30 mouse cellular contexts compared by ENCODE assay signal in the genomic region with DNA sequence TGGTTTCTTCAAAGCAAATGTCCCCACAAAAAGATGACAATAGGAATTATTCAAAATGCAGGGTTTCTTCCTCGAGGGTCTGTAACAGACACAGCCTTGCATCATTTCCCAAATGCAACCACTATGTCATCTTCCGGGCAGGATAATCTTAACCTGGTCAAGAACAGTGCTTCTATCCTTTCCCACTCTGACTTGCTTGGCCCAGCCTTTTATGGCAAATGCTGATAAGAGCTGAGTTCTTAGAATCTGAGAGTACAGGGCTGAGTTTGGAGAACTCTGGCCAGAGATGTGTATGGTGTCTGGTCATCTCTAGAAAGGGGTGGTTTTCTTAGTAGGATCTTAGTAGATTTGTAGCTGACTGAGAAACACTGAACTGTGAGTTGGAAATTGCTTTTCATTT. TPM values are rescaled to one million over a fixed set of nuclear protein-coding genes. Genes with fewer than 3 reads are reported as not detected.
DNase-seq lines count a peak whose midpoint lies in the region; ATAC-seq and TF ChIP-seq lines count a peak whose summit lies in the region.
"Had no signal": no experiment of that assay in that cellular context is flagged by ENCODE, and none has a peak within 500 bp of the region (broad histone marks: within the 10 kb centered on the region; RNA-seq: fewer than 3 reads in every experiment).

No protein-coding gene starts in this region.

- no peak overlapping the region for H3K27ac ChIP-seq in heart, embryonic 12.5 days (ENCODE audit: poor library complexity, severe bottlenecking)
- peak overlapping the region; percentile 95 for H3K27ac ChIP-seq in MEL (ENCODE audit: control insufficient read depth, low read depth, low read length)
- peak overlapping the region; percentile 88 for H3K27ac ChIP-seq in liver, postnatal 0 days (ENCODE audit: low read depth)
- H3K27ac ChIP-seq in hindbrain, embryonic 14.5 days, result no peak overlapping the region
- H3K27ac ChIP-seq: hindbrain, embryonic 12.5 days; kidney, postnatal 0 days; limb, embryonic 13.5 days had no signal

- TF ChIP-seq RAD21 in MEL (IDR thresholded peaks at IDR 0.05; ENCODE audit: low read depth, low read length), result no peak

- no peak overlapping the region for H3K4me3 ChIP-seq in heart, embryonic 12.5 days
- H3K4me3 ChIP-seq in MEL (ENCODE audit: control insufficient read depth in 1 of 2, insufficient read depth in 1 of 2, low read depth in 2 of 2, low read length in 2 of 2), result peak overlapping the region; percentile 44 to 68
- peak overlapping the region; percentile 13; the same call in 1 of the 2 replicates for H3K4me3 ChIP-seq in liver, postnatal 0 days (ENCODE audit: low read depth, low read length)
- no peak overlapping the region for H3K4me3 ChIP-seq in hindbrain, embryonic 14.5 days (replicated peaks; ENCODE audit: low read length)
- H3K4me3 ChIP-seq: erythroblast, embryonic 14.5 days; heart, embryonic 10.5 days; hindbrain, embryonic 12.5 days; limb, embryonic 13.5 days had no signal

- peak in 1 of 2 experiments; percentile 47; a peak in 1 of 4 replicates for TF ChIP-seq POLR2A in MEL (IDR thresholded peaks at IDR 0.05; ENCODE audit: control insufficient read depth in 1 of 2, insufficient read depth in 1 of 2, low read depth in 1 of 2, low read length in 2 of 2, poor library complexity in 1 of 2)

- ATAC-seq in heart, embryonic 12.5 days (ENCODE audit: insufficient number of reproducible peaks, low FRiP score), result peak; percentile 91
- peak; percentile 97 for ATAC-seq in liver, postnatal 0 days
- no peak for ATAC-seq in hindbrain, embryonic 14.5 days (ENCODE audit: low FRiP score)
- ATAC-seq: CD4-positive, CD25-positive, alpha-beta regulatory T cell, adult 4 months; forebrain, embryonic 14.5 days; midbrain, embryonic 16.5 days had no signal

- TF ChIP-seq CTCF in MEL (IDR thresholded peaks at IDR 0.05 in 2 of 3, conservative IDR thresholded peaks at IDR 0.05 in 1 of 3; ENCODE audit: control insufficient read depth in 1 of 3, insufficient read depth in 1 of 3, low read depth in 2 of 3, low read length in 3 of 3, poor library complexity in 1 of 3, severe bottlenecking in 1 of 3), result no peak
- TF ChIP-seq CTCF in liver, postnatal 0 days (IDR thresholded peaks at IDR 0.05; ENCODE audit: low read depth), result no peak

- H3K79me2 ChIP-seq in MEL (ENCODE audit: control insufficient read depth, insufficient read depth, low read length, poor library complexity), result no peaks in the 10 kb centered on the region

- H3K9ac ChIP-seq in heart, embryonic 12.5 days, result no peak overlapping the region
- peak overlapping the region; percentile 66 for H3K9ac ChIP-seq in MEL (ENCODE audit: control insufficient read depth, low read depth, low read length, poor library complexity, severe bottlenecking)
- H3K9ac ChIP-seq in liver, postnatal 0 days (replicated peaks), result no peak overlapping the region
- no peak overlapping the region for H3K9ac ChIP-seq in hindbrain, embryonic 14.5 days
- H3K9ac ChIP-seq: hindbrain, embryonic 12.5 days; limb, embryonic 13.5 days had no signal

- 43% methylated on average over 2 of the region's 2 CpGs for WGBS in heart, embryonic 12.5 days
- 45% methylated on average over 2 of the region's 2 CpGs for WGBS in liver, postnatal 0 days (ENCODE audit: insufficient replicate concordance)
- WGBS in hindbrain, embryonic 14.5 days, result 89% methylated on average over 2 of the region's 2 CpGs

- no peak overlapping the region for H3K4me2 ChIP-seq in heart, embryonic 12.5 days
- peak overlapping the region; percentile 56 for H3K4me2 ChIP-seq in liver, postnatal 0 days (ENCODE audit: low read depth, low read length)
- H3K4me2 ChIP-seq in hindbrain, embryonic 14.5 days (replicated peaks), result no peak overlapping the region
- H3K4me2 ChIP-seq: hindbrain, embryonic 12.5 days; limb, embryonic 13.5 days had no signal

- H3K9me3 ChIP-seq in heart, embryonic 12.5 days (replicated peaks), result no peaks in the 10 kb centered on the region
- no peaks in the 10 kb centered on the region for H3K9me3 ChIP-seq in MEL (replicated peaks; ENCODE audit: insufficient read depth, low read length)
- no peaks in the 10 kb centered on the region for H3K9me3 ChIP-seq in liver, postnatal 0 days (ENCODE audit: low read length)
- no peaks in the 10 kb centered on the region for H3K9me3 ChIP-seq in hindbrain, embryonic 14.5 days (ENCODE audit: control insufficient read depth, low read length)
- H3K9me3 ChIP-seq: heart, embryonic 10.5 days; hindbrain, embryonic 12.5 days; limb, embryonic 13.5 days had no signal

- H3K4me1 ChIP-seq in heart, embryonic 12.5 days (replicated peaks), result peaks cover 16% of the 10 kb centered on the region
- peaks cover 40 to 42% of the 10 kb centered on the region in 2 experiments for H3K4me1 ChIP-seq in MEL (ENCODE audit: control insufficient read depth in 1 of 2, insufficient read depth in 2 of 2, low read length in 2 of 2)
- peaks cover 18% of the 10 kb centered on the region for H3K4me1 ChIP-seq in liver, postnatal 0 days (ENCODE audit: insufficient read depth)
- H3K4me1 ChIP-seq in hindbrain, embryonic 14.5 days (replicated peaks; ENCODE audit: control insufficient read depth, insufficient read depth, low read length), result no peaks in the 10 kb centered on the region
- H3K4me1 ChIP-seq: hindbrain, embryonic 12.5 days had no signal

- no peaks in the 10 kb centered on the region for H3K36me3 ChIP-seq in heart, embryonic 12.5 days
- peaks cover 0 to 46% of the 10 kb centered on the region in 2 experiments; a peak in 2 of 4 replicates for H3K36me3 ChIP-seq in MEL (ENCODE audit: control insufficient read depth in 1 of 2, insufficient read depth in 2 of 2, low read length in 2 of 2)
- H3K36me3 ChIP-seq in liver, postnatal 0 days (replicated peaks; ENCODE audit: insufficient read depth, low read length), result no peaks in the 10 kb centered on the region
- H3K36me3 ChIP-seq in hindbrain, embryonic 14.5 days (replicated peaks; ENCODE audit: control insufficient read depth, insufficient read depth), result no peaks in the 10 kb centered on the region
- H3K36me3 ChIP-seq: heart, embryonic 10.5 days; hindbrain, embryonic 12.5 days; limb, embryonic 13.5 days had no signal

- TF ChIP-seq EP300 in MEL (IDR thresholded peaks at IDR 0.05; ENCODE audit: low read depth in 1 of 2, low read length in 2 of 2), result peak; percentile 79 to 92
- TF ChIP-seq EP300 in liver, postnatal 0 days (IDR thresholded peaks at IDR 0.05; ENCODE audit: low read depth), result peak; percentile 95

- no peaks in the 10 kb centered on the region for H3K27me3 ChIP-seq in heart, embryonic 12.5 days (replicated peaks)
- H3K27me3 ChIP-seq in MEL (ENCODE audit: control insufficient read depth in 1 of 2, insufficient read depth in 2 of 2, low read length in 2 of 2), result no peaks in the 10 kb centered on the region
- no peaks in the 10 kb centered on the region for H3K27me3 ChIP-seq in liver, postnatal 0 days (ENCODE audit: insufficient read depth, low read length)
- H3K27me3 ChIP-seq in hindbrain, embryonic 14.5 days (ENCODE audit: control insufficient read depth, insufficient read depth, low read length), result no peaks in the 10 kb centered on the region
- H3K27me3 ChIP-seq: hindbrain, embryonic 12.5 days; limb, embryonic 13.5 days had no signal

- DNase-seq in heart, adult 11 months, result no peak
- DNase-seq in MEL (ENCODE audit: low read depth, low spot score), result peak; percentile 85
- peak; percentile 67 for DNase-seq in liver
- no peak for DNase-seq in liver, postnatal 0 days
- DNase-seq in hindbrain, embryonic 14.5 days (ENCODE audit: low spot score), result no peak
- DNase-seq in MN1 (ENCODE audit: low spot score), result no peak
- DNase-seq in kidney, postnatal 10 days, result no peak
- DNase-seq: cerebellum, adult 9-11 months; gastrocnemius, postnatal 36 days; heart, postnatal 14 days; kidney, adult 18-20 months; layer of hippocampus, postnatal 36 days; right cerebral cortex, postnatal 25 days; thymus, postnatal 14 days had no signal

TF ChIP-seq in MEL, 35 proteins besides CTCF, POLR2A, EP300 and RAD21 (continues in another document):
- TF ChIP-seq USF1 (IDR thresholded peaks at IDR 0.05; ENCODE audit: low read depth, low read length) (no peak), MYC (IDR thresholded peaks at IDR 0.05; ENCODE audit: low read depth, low read length) (peak; percentile 60; the same call in 1 of the 2 replicates), BHLHE40 (IDR thresholded peaks at IDR 0.05; ENCODE audit: borderline replicate concordance, low read depth, low read length) (no peak), SIN3A (IDR thresholded peaks at IDR 0.05; ENCODE audit: low read length) (peak; percentile 67), TCF12 (IDR thresholded peaks at IDR 0.05; ENCODE audit: low read depth, low read length) (peak; percentile 86), RCOR1 (IDR thresholded peaks at IDR 0.05; ENCODE audit: low read depth, low read length) (peak; percentile 96), MAZ (IDR thresholded peaks at IDR 0.05; ENCODE audit: low read depth, low read length) (no peak), USF2 (IDR thresholded peaks at IDR 0.05; ENCODE audit: borderline replicate concordance in 1 of 2, insufficient read depth in 1 of 2, low read depth in 1 of 2, low read length in 2 of 2) (no peak)

RNA-seq across cellular contexts. Expression of a gene that starts 4.3 kb away (rescaled TPM):
- polyA plus RNA-seq in heart, embryonic 12.5 days (2016; fragmentation: Nextera tagmentation; extraction: Ambion mirVana), result 0.18 TPM in 1 of 2 replicates, not detected in the other
- 3.4 and 5.2 TPM in 2 replicates for total RNA-seq in MEL (2012; rRNA removed)
- polyA plus RNA-seq in MEL (2012; ENCODE audit: insufficient read depth in 1 of 2, insufficient read length in 2 of 2, low read depth in 1 of 2, low replicate concordance in 2 of 2, missing spikeins in 1 of 2), result 1 to 10 TPM in 1 of 2 experiments, not detected in 1; 3.2 TPM
- 1.5 and 1.9 TPM in 2 replicates for polyA plus RNA-seq in liver, postnatal 0 days (2015; fragmentation: Nextera tagmentation; extraction: Ambion mirVana)
- not detected in 2 replicates for polyA plus RNA-seq in hindbrain, embryonic 14.5 days (2014; fragmentation: Nextera tagmentation; extraction: Ambion mirVana)
- total RNA-seq: adrenal gland, adult 18-20 months; adrenal gland, postnatal 4 days; gastrocnemius, postnatal 36 days; heart, postnatal 14 days; layer of hippocampus, adult 18-20 months; layer of hippocampus, postnatal 36 days; left cerebral cortex, postnatal 14 days; neutrophil, adult 5-6 weeks had no signal
- polyA plus RNA-seq: CD4-positive, CD25-positive, alpha-beta regulatory T cell, adult 4 months; cortical plate, adult 2 months; embryonic facial prominence, embryonic 11.5 days; erythroblast, embryonic 14.5 days; forebrain, embryonic 14.5 days; kidney, postnatal 0 days; midbrain, embryonic 16.5 days had no signal

RNA-seq across cellular contexts. Expression of a gene that starts 31.8 kb away (rescaled TPM):
- polyA plus RNA-seq in heart, embryonic 12.5 days (2016; fragmentation: Nextera tagmentation; extraction: Ambion mirVana), result 16.4 and 17.9 TPM in 2 replicates
- 26.3 and 35.4 TPM in 2 replicates for total RNA-seq in MEL (2012; rRNA removed)
- polyA plus RNA-seq in MEL (2012; ENCODE audit: insufficient read depth in 1 of 2, insufficient read length in 2 of 2, low read depth in 1 of 2, low replicate concordance in 2 of 2, missing spikeins in 1 of 2), result 10 to 100 TPM in 1 of 2 experiments, not detected in 1; 19.4 TPM
- 5.5 and 6.0 TPM in 2 replicates for polyA plus RNA-seq in liver, postnatal 0 days (2015; fragmentation: Nextera tagmentation; extraction: Ambion mirVana)
- polyA plus RNA-seq in hindbrain, embryonic 14.5 days (2014; fragmentation: Nextera tagmentation; extraction: Ambion mirVana), result 11.4 and 15.4 TPM in 2 replicates

RNA-seq across cellular contexts. Expression of a gene that starts 53.4 kb away (rescaled TPM):
- 125 and 127 TPM in 2 replicates for polyA plus RNA-seq in heart, embryonic 12.5 days (2016; fragmentation: Nextera tagmentation; extraction: Ambion mirVana)
- 84.2 and 101 TPM in 2 replicates for total RNA-seq in MEL (2012; rRNA removed)
- polyA plus RNA-seq in MEL (2012; ENCODE audit: insufficient read depth in 1 of 2, insufficient read length in 2 of 2, low read depth in 1 of 2, low replicate concordance in 2 of 2, missing spikeins in 1 of 2), result 10 to 100 TPM in 1 of 2 experiments, not detected in 1; 81.8 TPM
- 119 and 137 TPM in 2 replicates for polyA plus RNA-seq in liver, postnatal 0 days (2015; fragmentation: Nextera tagmentation; extraction: Ambion mirVana)
- 133 and 167 TPM in 2 replicates for polyA plus RNA-seq in hindbrain, embryonic 14.5 days (2014; fragmentation: Nextera tagmentation; extraction: Ambion mirVana)

Comparison
In these comparisons a context has a peak if more than half of its experiments do, and no peak if none do; other contexts are left out.
1. DNase-seq: peak in MEL (single experiment) and liver (single experiment); none in heart, adult 11 months (single experiment), liver, postnatal 0 days (single experiment), hindbrain, embryonic 14.5 days (single experiment), MN1 (single experiment) and kidney, postnatal 10 days (single experiment).
2. H3K27ac ChIP-seq: peak in MEL (single experiment) and liver, postnatal 0 days (single experiment); none in heart, embryonic 12.5 days (single experiment) and hindbrain, embryonic 14.5 days (single experiment).
3. H3K4me3 ChIP-seq: peak in MEL (2 of 2) and liver, postnatal 0 days (single experiment); none in heart, embryonic 12.5 days (single experiment) and hindbrain, embryonic 14.5 days (single experiment).